Mouse (Mus musculus): ENCODE data around the gene Clec9a. TPM values are rescaled to one million over a fixed set of nuclear protein-coding genes. Genes with fewer than 3 reads are reported as not detected.
A peak's percentile ranks its signal among the peaks of the same experiment; 100 is the strongest.

Clec9a gene
- total RNA-seq (2021): not detected

GRCm38 (mm10) chr6:129408562-129408961, at the start of gene Clec9a:
TSS of gene Clec9a (plus strand) at chr6:129408862.
- no peak for DNase-seq

- no peak for DNase-seq
Observed at GRCm38 (mm10) chr6:129359515-129359914, 49.1 kb upstream of the Clec9a start.

GRCm38 (mm10) chr6:129363942-129364341, 44.7 kb upstream of the Clec9a start:
- DNase-seq: no peak

- peak; percentile 52 for DNase-seq
Observed at GRCm38 (mm10) chr6:129365959-129366359, 42.7 kb upstream of the Clec9a start.

GRCm38 (mm10) chr6:129369374-129370132, 39.1 kb upstream of the Clec9a start:
- no peak for DNase-seq

GRCm38 (mm10) chr6:129374937-129375471, 33.7 kb upstream of the Clec9a start:
- no peak for DNase-seq

- DNase-seq: no peak
Observed at GRCm38 (mm10) chr6:129380454-129380853, 28.2 kb upstream of the Clec9a start.

GRCm38 (mm10) chr6:129381736-129382135, 26.9 kb upstream of the Clec9a start:
- DNase-seq: no peak

- peak; percentile 21 for DNase-seq
Observed at GRCm38 (mm10) chr6:129383466-129383865, 25.2 kb upstream of the Clec9a start.

- DNase-seq: no peak
Observed at GRCm38 (mm10) chr6:129385000-129385399, 23.7 kb upstream of the Clec9a start.

GRCm38 (mm10) chr6:129385774-129386173, 22.9 kb upstream of the Clec9a start, which contains the start of gene Clec12b:
TSS of gene Clec12b (minus strand) at chr6:129385874.
- no peak for DNase-seq

GRCm38 (mm10) chr6:129393087-129393720, 15.5 kb upstream of the Clec9a start:
- DNase-seq: no peak

- DNase-seq: no peak
Observed at GRCm38 (mm10) chr6:129393732-129394131, 14.9 kb upstream of the Clec9a start.

GRCm38 (mm10) chr6:129396997-129397396, 11.7 kb upstream of the Clec9a start, which contains the start of gene Clec1b:
TSS of gene Clec1b (plus strand) at chr6:129397297.
- DNase-seq: no peak

- DNase-seq: peak; percentile 57
Observed at GRCm38 (mm10) chr6:129399945-129400344, 8.7 kb upstream of the Clec9a start.

GRCm38 (mm10) chr6:129402404-129402803, 6.3 kb upstream of the Clec9a start:
- DNase-seq: no peak

- no peak for DNase-seq
Observed at GRCm38 (mm10) chr6:129403391-129403790, 5.3 kb upstream of the Clec9a start.

GRCm38 (mm10) chr6:129405999-129406398, 2.7 kb upstream of the Clec9a start:
- DNase-seq: no peak

- DNase-seq: no peak
Observed at GRCm38 (mm10) chr6:129407324-129407723, 1.3 kb upstream of the Clec9a start.

GRCm38 (mm10) chr6:129414177-129414576, 5.5 kb downstream of the Clec9a start:
- DNase-seq: no peak

- no peak for DNase-seq
Observed at GRCm38 (mm10) chr6:129422311-129422710, 13.6 kb downstream of the Clec9a start.

- peak; percentile 40 for DNase-seq
Observed at GRCm38 (mm10) chr6:129423040-129423733, 14.5 kb downstream of the Clec9a start.

- DNase-seq: peak; percentile 91
Observed at GRCm38 (mm10) chr6:129423734-129424072, 15.0 kb downstream of the Clec9a start.
